Mouse (Mus musculus) stomach, postnatal 0 days (tissue): ENCODE measurements at regions not wholly inside any gene's neighbourhood (a gene's known extent, or its start where the extent isn't known, plus 50 kb on each side); places are given as distances from the start of the nearest gene placed in this dataset.
A peak's percentile ranks its signal among the peaks of the same experiment; 100 is the strongest.

ENCODE experiments used
- CTCF ChIP-seq: IDR thresholded peaks from 2 replicates; pipeline ENCODE4 v1.5.1; 2016; ENCODE audit warnings: antibody characterized with exemption, low read depth, mild to moderate bottlenecking, moderate library complexity
- EP300 ChIP-seq: optimal IDR thresholded peaks from 2 replicates; pipeline ENCODE3; 2016; ENCODE audit warnings: antibody characterized with exemption

GRCm38 (mm10) chr12:77570501-77570900 lies 332.6 kb downstream of the Fut8 start:
- peak; percentile 57 for TF ChIP-seq CTCF
- no peak for TF ChIP-seq EP300
